Mouse (Mus musculus): Measurements from ENCODE around the gene Gmfb. TPM values are rescaled to one million over a fixed set of nuclear protein-coding genes. Genes with fewer than 3 reads are reported as not detected.

Gene Gmfb
- polyA plus RNA-seq (2012; rRNA removed): 51.9 and 55.5 TPM in 2 replicates

GRCm38 (mm10) chr14:46821873-46822716 lies at the start of gene Gmfb:
Gmfb (minus strand) TSS chr14:46822242.

DNA sequence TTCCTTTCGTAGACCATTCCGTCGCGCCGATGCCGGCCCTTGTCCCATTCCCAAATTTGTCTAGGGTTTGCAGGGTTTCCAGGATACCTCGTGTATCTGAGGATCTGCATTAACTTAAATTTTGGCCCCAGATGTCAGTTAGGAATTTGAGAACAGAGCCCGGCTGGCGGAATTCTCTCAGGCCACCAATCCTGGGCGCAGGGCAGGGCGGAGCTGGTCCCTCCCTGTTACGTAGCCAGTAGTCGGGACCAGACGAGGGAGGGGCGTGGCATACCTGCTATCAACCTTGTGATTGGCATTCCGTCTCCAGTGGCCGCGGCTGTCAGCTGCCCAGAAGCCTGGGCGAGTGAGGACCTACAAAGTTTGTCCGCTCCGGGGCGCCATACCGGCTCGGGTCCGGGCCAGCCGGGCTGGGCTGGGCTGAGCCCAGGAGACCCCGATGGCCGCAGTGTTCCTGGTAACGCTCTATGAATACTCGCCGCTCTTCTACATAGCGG lies 9.8 kb upstream of the Gmfb start, which contains the start of gene Cgrrf1:
Gene Cgrrf1, plus strand, starts transcription at position 289 of the 497 bp plus-strand sequence.

DNA sequence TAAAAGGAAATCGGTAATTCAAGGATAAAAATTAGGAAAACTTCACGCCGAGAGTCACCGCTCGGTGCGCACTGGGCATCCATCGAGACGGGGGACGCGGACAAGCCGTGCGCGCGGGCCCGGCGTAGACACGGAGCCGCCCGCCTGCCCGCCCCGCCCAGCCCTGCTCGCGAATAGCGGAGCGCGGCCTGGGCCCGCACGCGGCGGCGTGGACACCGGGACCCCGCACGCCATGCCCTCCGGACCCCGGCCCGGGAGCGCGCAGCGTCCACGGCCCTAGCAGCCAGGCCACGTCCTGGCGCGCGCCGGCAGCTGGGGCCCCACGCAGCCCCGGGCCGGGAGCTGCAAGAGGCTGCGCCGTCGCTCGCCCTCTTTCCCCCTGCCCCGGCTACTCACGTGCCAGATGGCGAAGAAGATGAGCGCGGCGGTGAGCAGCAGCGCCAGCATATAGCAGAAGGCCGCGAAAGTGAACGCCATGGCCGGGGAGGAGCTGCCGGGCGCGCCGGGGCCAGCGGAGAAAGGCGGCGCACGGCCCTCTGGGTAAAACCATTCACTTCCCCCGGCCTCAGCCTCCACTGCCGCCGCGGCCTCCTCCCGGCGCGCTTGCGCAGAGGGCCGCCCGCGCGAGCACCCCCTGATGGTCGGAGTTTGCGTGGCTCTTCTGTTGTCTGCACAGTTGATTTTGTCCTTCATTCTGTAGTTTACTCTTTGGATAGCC lies 34.1 kb downstream of the Gmfb start, which contains the start of gene Cnih1:
Gene Cnih1, minus strand, starts transcription at position 625 of the 718 bp plus-strand sequence.

DNA sequence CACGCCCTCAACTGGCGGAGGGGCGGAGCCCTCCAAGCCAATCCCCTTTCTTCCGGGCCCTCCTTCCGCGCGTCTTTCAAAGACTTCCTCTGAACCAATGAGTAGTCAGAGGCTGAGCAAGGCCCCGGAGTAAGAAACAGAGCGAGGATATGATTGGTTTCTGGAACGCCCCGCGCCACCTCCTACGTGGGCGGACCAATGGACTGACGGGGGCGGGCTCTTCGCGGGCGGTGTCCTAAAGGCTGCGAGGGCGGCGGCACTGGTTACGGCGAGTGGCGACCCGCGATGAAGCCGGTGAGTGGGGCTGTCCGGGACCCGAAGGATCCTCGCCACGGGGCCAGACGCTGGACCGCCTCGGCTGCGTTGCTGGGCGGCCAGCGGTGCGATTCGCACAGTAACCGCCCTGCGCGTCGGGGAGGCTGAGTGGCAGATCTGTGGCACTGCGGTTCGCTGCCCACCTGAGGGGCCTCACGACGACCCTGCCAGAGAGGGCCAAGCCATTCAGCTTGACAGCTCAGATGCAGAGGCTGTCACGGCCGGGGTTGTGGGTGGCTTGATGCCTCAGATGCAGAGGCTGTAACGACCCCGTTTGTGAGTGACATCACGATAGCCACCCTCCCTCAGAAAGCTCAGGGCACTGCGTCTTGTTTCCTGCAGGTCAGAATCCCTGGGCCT lies 61.5 kb downstream of the Gmfb start, which contains the start of gene Cdkn3:
Gene Cdkn3, plus strand, starts transcription at position 187 of the 675 bp plus-strand sequence.

Other genes starting within 250 kb of the Gmfb start
- 8.5 and 11.8 TPM in 2 replicates for gene Cdkn3, start 61.7 kb downstream of the Gmfb start, polyA plus RNA-seq (2012; rRNA removed)
- 79.6 and 86.1 TPM in 2 replicates for gene Cnih1, start 33.8 kb downstream of the Gmfb start, polyA plus RNA-seq (2012; rRNA removed)
- 15.2 and 15.6 TPM in 2 replicates for gene Cgrrf1, start 9.9 kb upstream of the Gmfb start, polyA plus RNA-seq (2012; rRNA removed)
- 6.8 and 9.4 TPM in 2 replicates for gene Samd4, start 60.6 kb upstream of the Gmfb start, polyA plus RNA-seq (2012; rRNA removed)

All from central nervous system, embryonic 14 days (tissue).